Mouse (Mus musculus): ENCODE data around the gene Wnt7a.

Wnt7a gene

DNA sequence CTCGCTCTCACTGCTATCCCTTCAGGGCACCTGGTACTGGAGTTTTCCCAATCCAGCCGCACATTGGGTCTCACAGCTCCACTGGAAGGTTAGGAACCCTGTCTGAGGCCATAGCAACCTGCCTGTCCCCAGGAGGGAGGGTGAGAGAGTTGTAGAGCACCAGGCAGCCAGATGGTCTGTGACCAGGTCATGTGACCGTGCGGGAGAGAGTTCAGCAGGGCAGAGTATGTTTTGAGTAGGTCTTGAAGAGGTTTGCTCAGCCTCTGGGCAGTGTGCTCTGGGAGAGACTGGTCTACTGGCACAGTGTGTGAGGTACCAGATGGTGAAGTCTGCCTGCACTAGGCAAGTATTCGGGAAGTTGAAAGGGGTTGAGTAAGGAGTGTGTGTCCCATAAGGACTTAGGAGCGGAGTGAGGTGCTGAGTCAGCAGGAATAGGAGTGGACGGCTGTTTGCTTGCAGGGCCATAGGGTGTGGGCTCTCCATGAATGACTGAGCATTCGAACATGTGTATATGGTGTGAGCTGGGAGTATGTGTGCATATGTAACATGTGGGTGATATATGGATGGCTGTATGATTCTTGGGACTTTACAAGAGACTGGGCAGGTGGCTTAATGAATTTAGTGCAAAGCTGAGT is 71.4 kb downstream of the Wnt7a start:
- no peak for DNase-seq (ENCODE audit: low spot score)

DNA sequence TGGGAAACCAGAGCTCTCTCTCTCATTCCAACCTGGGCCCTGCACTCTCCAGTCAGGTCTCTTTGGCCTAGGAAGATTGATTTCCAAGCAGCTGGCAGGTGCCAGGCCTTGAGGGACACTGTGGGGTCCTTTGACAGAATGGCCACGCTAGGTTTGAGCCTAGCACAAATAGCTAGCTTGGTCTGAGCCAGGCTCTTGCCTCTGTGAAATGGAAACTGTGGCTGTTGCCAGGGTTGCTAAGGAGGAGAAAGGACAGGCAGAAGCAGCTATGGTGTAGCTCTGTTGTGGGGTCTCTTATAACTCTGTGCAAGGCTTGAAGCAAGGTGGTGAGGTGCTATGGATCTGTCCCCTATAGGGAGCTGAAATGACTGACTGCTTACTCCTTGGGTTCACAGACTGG is 75.7 kb downstream of the Wnt7a start:
- no peak for DNase-seq (ENCODE audit: low spot score)

DNA sequence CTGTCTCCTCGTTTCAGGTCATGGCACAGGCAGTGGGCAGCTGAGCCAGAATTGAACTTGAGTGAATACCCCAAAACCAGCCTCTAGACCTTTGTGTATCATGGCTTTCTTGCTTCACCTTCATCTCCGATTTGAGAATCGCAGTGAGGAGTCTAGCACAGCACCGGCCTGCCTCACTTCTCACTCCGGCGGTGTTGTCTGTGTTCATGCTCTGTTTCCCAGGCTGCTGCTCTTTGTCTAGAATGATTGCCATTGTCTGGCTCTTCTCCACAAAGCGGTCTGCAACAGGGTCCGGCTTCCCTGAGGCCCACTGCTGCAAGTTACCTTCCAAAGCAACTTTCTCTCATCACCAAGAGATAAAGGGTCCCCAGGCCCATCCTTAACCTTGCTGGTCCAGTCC is 79.3 kb downstream of the Wnt7a start:
- DNase-seq (ENCODE audit: low spot score), result no peak

DNA sequence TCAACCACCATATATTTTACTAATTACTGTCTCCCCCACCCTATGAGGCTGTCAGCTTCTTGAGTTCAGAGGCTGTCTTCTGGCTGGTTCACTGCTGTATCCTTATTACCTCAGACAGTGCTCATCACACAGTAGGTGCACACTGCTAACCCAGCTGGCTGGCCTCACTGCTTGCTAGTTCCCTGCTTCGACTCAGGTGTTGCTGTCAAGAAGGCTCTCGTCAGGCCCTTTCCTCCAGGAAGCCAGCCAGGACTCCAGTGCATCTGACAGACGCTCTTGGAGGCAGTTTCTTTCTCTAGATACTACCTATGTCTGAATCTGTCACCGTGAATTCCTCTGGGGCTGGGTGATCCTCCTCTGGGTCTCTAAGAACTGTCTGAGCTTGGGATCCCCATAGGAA is 85.6 kb downstream of the Wnt7a start:
- DNase-seq (ENCODE audit: low spot score), result no peak

DNA sequence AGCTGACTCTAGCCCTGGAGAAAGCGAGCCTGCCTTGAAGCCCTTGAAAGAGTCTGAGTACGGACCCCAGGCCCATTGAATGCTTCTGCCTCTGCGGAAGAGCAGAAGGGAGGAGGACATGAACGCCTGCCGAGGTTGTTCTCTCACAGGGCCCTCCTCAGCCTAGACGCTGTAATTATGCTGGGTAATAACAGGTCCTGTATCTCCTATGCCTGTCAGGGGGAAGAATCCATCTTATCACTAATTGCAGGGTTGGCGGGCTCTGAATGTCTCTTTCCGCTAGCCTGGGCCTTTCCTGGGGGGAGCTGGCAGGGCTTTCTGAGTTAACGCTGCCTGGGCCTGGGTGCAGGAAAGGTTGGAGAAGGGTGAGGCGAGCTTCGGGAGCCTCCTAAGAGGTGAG is 86.4 kb downstream of the Wnt7a start:
- no peak for DNase-seq (ENCODE audit: low spot score)

DNA sequence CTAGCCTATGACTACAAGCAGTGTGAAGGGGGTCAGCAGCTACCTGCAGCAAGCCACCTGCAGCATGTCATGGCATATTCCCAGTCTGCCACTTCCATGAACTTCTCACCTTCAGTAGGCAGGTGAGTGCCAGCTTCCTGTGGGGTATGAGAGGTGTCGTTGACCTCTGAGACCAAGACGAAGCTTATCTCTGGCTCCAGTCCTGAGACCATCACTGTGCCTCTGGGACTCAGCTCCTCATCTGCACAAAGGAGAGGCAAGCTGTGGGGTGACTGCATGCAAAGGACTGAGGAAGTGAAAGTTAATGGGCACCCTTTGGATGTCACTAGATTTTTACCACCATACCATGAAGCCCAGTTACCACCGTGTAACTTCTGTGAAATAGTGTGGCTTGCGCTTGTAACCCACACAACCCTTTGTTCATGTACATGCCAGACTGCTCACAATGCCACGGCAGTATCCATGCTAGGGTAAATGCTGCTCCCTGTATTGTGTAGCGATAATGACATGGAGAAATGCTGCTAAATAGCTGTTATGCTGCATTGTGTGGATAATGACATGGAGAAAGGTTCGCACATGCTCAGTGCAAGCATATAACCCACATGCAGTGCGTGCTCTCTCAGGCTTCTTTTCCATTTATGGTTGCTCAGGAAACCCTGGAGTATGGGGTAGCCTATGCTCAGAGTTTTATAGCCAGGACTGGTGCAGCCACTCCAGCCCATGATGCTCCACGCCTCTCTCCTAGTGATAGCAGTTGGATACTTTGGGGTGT is 89.0 kb downstream of the Wnt7a start:
- no peak for DNase-seq (ENCODE audit: low spot score)

Data from testis, postnatal 14 days (tissue).